Mouse (Mus musculus) E14TG2a.4 (cell line): ENCODE measurements around the gene Hsd11b1.

Experiments used
- NANOG ChIP-seq: IDR thresholded peaks from 2 replicates; pipeline ENCODE4 v1.6.1; 2014; ENCODE audit warnings: borderline replicate concordance, low read length, mixed read lengths
- POU5F1 ChIP-seq: IDR thresholded peaks from 2 replicates; pipeline ENCODE4 v1.6.1; 2014; ENCODE audit warnings: low read length, borderline replicate concordance

DNA sequence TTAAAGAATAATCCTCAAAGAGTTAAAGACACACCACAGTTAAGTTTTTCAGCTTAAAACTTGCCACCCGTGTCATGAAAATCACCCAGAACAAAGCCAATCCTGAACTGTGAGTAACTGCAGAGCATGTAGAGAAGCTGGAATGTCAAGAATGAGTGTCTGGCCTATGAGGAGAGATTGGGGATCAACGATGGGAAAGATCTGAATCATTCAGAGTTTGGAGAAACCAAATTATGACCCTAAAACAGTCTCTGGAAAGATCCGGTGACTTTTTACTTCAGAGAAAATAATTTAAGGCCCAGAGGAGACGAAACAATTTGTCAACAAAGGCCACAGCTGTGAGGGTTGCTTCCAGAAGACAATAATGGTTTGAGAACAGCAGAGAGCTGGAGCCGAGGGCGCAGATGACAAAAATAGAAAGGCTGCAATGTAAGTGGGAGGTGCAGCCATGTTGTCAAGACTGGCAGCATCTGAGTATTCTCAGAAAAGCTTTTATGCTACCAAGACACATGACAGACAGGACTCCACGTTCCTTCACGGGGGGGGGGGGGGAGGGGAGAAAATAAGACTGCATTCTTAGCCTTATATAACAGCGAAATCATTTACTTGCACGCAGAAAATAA lies 20.2 kb downstream of the Hsd11b1 start:
- TF ChIP-seq POU5F1: no peak
- no peak for TF ChIP-seq NANOG
